Mouse (Mus musculus): ENCODE measurements around the gene Llcfc1.

Gene Llcfc1

GRCm38 (mm10) chr6:41702928-41703327 lies 18.7 kb downstream of the Llcfc1 start:
- in situ Hi-C loops (cut with MboI, MseI) = no loop called here

GRCm38 (mm10) chr6:41704123-41704522 lies 19.9 kb downstream of the Llcfc1 start, which contains the start of gene Kel:
Gene Kel, minus strand, starts transcription at chr6:41704339.
- in situ Hi-C loops (cut with MboI, MseI) = no loop called here

- in situ Hi-C loops (cut with MboI, MseI) = no loop called here
Observed at GRCm38 (mm10) chr6:41706275-41706674, 22.0 kb downstream of the Llcfc1 start.

- in situ Hi-C loops (cut with MboI, MseI) = no loop called here
Observed at GRCm38 (mm10) chr6:41710281-41710680, 26.1 kb downstream of the Llcfc1 start.

GRCm38 (mm10) chr6:41721430-41721829 lies 37.2 kb downstream of the Llcfc1 start:
- in situ Hi-C loops (cut with MboI, MseI) = no loop called here

GRCm38 (mm10) chr6:41727989-41728609 lies 43.9 kb downstream of the Llcfc1 start:
- in situ Hi-C loops (cut with MboI, MseI) = no loop called here

GRCm38 (mm10) chr6:41734719-41735470 lies 50.7 kb downstream of the Llcfc1 start:
- in situ Hi-C loops (cut with MboI, MseI) = no loop called here
